Mouse (Mus musculus) 416B (cell line): Measurements from ENCODE around the gene Sash1.

Experiments
- DNase-seq: peaks from one replicate; pipeline ENCODE4 v3.0.0; 2011; ENCODE audit warnings: low read depth

Sash1 gene

DNA sequence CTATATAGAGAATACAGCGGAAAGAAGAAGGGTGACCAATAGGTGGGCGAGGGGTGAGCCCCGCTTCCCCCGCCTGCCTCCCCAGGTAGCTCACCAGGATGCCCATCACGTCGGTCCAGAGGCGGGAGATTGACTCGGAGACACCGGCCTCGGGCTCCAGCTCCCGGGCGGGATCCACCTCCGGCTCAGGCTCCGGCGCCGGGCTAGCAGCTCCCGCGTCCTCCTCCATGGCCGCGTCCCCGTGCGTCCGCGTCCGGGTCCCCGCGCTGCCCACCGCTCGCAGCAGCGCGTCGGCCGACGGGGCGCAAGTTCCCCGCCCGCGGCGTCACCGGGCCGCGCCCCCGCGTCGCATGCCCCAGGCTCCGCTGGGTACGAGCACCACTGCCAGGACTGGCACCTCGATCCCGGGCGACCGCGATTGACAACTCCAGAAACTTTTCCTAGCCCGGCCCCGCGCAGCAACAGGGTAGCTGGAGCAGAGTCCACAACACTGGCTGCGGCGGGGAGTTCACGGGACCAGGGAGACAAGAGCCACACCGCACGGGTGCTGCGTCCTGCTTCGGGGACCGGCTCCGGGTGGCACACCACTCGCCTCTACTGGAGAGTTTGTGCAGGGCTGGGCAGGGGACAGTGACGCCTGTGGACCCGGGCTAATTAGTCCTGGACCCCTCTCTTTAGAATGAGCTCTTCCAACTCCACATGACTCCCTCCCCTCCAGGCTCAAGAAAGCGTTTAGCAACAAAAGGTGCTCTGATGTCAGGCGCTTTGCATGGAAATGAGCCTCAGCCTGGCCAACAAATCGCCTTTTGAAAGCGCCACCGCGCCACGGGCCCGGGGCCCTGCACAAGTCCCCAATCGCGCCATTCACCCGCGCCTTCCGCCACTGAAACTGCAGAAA is at the start of gene Sash1:
Sash1 (minus strand) TSS at position 441 of the 898 bp plus-strand sequence.
- DNase-seq, result no peak

GRCm38 (mm10) chr10:8935601-8936000 is 49.7 kb upstream of the Sash1 start:
- no peak for DNase-seq

DNA sequence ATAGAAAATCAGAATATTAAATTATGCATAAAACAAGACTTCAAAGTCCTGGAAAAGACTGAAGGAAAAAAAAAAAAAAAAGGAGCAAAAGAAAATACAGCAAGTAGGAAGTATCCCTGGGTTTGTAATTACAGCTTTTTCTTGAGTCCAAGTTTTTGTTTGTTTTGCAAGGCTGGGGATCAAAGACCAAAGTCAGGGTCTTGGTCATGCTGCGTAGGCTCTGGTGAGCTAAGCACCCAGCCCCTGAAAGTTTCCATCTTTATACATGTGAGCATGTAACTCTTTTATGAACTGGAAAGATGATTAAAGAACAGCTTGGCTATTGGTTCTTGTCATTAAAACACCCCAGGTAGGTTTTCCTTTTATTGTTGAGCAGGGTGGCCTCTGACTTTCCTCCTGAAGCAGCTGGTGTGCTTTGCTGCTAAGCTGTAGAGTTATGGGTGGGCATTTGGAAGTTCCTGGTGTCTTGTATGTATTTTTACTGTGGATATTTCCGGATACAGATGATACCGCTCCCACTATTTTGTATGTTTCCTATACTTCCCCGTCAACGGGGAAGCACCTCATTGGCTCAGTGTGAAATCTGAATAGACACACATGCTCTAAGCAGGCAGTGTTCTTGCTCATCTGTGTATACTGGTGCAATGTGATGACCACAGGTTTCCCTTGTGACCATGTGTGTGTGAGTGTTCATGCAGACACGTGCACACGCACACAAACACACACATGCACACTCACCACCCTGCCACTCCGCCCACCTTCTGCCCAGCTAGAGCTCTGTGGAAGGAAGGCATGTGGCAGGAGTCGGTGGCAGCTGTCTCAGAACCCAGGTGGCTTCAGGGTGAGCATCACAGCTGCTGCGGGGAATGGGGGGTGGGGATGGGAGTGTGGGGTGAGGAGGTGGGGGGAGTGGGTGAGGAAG is 47.8 kb upstream of the Sash1 start:
- DNase-seq, result no peak

GRCm38 (mm10) chr10:8931548-8932240 is 45.8 kb upstream of the Sash1 start:
- no peak for DNase-seq

DNA sequence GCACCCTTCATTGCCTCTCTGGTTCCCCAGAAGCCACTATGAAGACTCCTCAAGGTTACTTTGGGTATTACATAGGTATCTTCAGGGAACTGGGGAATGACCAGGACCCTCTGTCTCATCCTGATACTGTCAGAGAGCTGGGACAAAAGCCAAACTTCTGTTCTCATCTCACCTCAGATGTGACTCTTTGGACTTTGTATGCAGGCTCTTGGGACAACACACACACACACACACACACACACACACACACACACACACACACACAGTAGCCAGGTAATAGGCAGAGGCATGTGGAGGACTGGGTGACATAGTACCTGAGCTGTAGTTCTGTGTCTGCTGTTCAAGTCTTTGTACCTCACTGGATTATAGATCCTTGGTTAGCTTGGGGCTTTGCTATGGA is 44.8 kb upstream of the Sash1 start:
- DNase-seq, result no peak

GRCm38 (mm10) chr10:8928775-8929647 is 43.1 kb upstream of the Sash1 start:
- no peak for DNase-seq

GRCm38 (mm10) chr10:8928261-8928660 is 42.4 kb upstream of the Sash1 start:
- DNase-seq, result no peak

DNA sequence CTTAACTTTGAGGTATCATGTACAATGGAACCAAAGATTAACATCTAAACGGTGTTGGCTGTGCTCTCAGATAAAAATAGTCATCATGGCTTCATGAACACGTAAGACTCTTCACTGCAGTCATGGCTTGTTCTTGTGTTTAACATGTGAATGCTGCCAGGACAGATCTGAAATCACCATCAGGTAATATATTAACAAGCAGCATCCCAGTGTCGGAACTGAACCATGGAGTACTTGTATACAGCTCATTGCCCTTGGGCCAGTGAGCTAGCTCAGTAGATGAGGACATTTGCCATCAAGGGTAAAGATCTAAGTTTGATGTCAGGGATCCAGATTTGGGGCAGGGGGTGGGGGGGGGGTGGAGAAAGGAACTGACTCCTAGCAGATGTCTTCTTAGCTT is 41.0 kb upstream of the Sash1 start:
- DNase-seq, result no peak

DNA sequence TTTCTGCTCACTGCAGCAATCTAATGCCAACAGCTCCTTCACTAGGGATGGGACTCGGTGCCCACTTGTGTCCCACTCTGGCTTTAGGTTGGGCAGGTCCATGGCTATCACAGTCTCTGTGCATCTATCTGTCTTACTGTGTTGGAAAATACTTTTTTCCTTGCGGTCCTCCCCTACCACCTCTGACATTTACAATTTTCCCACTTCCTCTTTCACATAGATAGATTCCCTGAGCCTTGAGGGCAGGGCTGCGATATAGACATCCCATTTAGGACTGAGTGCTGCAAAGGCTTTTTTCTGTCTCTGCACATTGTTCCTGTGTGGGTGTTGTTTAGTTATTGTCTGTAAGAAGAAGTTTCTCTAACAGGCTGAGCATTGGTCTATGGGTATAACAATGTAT is 40.4 kb upstream of the Sash1 start:
- no peak for DNase-seq

- peak; percentile 9 for DNase-seq
Measured at GRCm38 (mm10) chr10:8925299-8925698, 39.4 kb upstream of the Sash1 start.

- DNase-seq, result no peak
Measured at GRCm38 (mm10) chr10:8921098-8921693, 35.3 kb upstream of the Sash1 start.

DNA sequence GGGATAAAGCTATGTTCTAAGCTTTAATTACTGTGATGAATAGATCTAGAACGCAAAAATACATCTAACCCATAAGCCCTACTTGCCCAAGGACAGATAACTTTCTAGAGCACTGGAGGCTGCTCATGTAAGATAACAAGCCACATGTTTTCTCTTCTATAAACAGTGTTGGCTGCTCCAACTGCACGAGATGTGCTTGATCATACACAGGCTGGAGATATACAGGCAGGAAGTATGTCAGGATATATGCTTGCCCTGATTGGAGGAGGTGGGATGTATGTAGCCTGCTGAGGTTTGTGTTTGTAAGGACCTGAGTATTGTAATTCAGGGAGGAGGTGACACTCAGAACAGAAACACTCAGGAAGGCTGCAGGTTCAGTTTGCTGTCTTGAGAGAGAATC is 31.9 kb upstream of the Sash1 start:
- no peak for DNase-seq

- no peak for DNase-seq
Measured at GRCm38 (mm10) chr10:8917350-8917749, 31.5 kb upstream of the Sash1 start.

DNA sequence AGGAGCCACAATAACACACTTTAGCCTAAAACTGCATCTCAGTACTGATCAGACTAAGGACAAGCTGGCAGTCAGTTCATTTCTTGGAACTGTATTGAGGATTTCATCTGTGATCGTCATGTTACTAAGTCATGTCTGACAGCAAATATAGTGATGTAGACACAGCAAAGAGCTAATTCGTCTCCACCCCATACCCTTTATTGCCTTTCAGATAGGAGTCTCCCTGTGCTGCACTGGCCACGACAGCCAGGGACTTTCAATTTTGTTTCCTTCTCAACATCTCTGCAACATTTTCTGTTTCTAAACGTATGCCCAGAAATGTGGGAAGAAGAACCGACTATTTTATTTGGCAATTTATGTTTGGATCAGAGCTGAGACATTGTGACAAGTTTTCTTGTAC is 29.9 kb upstream of the Sash1 start:
- DNase-seq, result no peak

DNA sequence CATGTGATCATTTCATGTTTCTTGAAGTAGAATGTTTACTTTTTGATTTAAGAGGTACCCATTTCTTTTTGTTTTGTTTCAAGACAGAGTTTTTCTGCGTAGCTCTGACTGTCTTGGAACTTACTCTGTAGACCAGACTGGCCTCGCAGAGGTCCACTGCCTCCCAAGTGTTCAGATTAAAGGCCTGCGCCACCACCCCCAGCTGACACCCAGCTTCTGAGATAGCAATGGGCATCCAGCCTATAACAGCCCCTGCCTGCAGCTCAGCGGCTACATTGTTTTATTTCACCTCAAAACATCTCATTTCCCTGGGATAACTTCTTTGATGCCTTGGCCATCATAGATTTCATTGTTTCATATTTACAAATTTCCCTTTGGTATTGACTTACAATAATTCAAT is 28.0 kb upstream of the Sash1 start:
- no peak for DNase-seq

- DNase-seq, result peak; percentile 2
Measured at GRCm38 (mm10) chr10:8912706-8913275, 26.9 kb upstream of the Sash1 start.

DNA sequence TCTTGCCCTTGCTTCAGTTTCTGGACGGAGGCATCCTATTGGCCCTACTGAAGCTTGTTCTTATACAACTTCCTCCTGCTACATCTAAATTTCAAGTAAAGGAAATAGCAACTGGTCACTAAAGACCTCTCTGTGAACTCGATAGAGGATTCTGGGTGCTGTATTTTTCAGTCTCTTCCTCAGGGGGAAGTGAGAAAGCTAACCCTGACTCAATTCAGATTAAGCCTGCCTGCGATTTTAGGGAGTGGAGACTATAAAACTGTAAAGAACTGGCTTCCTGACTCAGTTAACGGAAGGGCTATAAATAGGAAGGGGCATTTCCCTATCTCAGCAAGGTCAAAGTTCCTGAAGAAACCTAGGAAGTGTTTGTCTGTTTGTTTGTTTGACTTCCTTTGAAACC is 26.3 kb upstream of the Sash1 start:
- DNase-seq, result no peak

- no peak for DNase-seq
Measured at GRCm38 (mm10) chr10:8910237-8910990, 24.5 kb upstream of the Sash1 start.

GRCm38 (mm10) chr10:8903086-8903485 is 17.2 kb upstream of the Sash1 start:
- DNase-seq, result no peak

- no peak for DNase-seq
Measured at GRCm38 (mm10) chr10:8902412-8902811, 16.5 kb upstream of the Sash1 start.
